Mouse (Mus musculus): ENCODE measurements at regions not wholly inside any gene's neighbourhood (a gene's known extent, or its start where the extent isn't known, plus 50 kb on each side); places are given as distances from the start of the nearest gene placed in this dataset.
"Not testable (repeated sequence)": the region's sequence is repeated elsewhere in the genome, so short reads cannot be mapped to it uniquely, and the experiment has no call there.

DNA sequence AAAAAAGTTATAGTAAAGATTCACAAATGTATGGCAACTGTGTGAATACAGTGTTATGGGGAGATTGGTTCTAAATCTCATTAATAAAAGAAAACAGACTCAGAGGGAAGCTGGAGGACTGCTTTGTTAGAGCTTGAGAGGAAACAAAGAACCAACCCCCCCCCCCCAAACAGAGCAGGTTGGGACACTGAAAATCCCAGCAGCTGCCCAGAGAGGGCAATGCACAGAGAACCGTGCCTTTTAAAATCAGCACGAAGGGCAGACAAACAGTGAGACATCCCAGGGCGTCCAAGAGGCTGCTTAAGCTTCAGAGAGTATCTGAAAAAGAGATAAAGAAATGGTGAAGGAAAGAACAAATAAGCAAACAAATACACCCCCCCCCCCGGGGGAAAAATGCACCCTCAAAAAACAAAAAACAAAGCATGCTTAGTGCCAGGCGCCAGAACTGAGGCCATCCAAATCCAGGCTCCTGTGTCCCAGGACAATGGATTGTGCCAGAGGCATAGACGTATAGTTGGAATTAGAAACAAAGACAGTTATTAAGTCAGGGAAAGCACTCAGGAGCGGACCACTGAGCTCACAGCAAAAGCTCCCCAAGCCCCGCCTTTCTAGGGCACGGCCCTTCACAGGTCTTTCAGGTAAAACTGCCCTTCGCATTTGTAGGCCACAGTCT is 215.7 kb downstream of the Dact1 start:
- Histone ChIP-seq H3K4me2 (ENCODE audit: low read depth, low read length) (no peak overlapping the region), H3K36me3 (ENCODE audit: control insufficient read depth, insufficient read depth, low read length) (no peaks in the 10 kb centered on the region), H3K4me1 (ENCODE audit: control insufficient read depth, insufficient read depth, low read length) (no peaks in the 10 kb centered on the region; the same call in 1 of the 2 replicates), H3K4me3 (replicated peaks; ENCODE audit: low read length) (no peak overlapping the region), H3K27ac (ENCODE audit: low read length) (no peak overlapping the region), H3K9ac (ENCODE audit: low read length) (no peak overlapping the region), H3K27me3 (ENCODE audit: control insufficient read depth, insufficient read depth, low read length) (no peaks in the 10 kb centered on the region), H3K9me3 (replicated peaks; ENCODE audit: control insufficient read depth, low read length) (no peaks in the 10 kb centered on the region)
- no peak for ATAC-seq (ENCODE audit: insufficient read depth, low FRiP score)
- 53% methylated on average over 10 of the region's 10 CpGs for WGBS

DNA sequence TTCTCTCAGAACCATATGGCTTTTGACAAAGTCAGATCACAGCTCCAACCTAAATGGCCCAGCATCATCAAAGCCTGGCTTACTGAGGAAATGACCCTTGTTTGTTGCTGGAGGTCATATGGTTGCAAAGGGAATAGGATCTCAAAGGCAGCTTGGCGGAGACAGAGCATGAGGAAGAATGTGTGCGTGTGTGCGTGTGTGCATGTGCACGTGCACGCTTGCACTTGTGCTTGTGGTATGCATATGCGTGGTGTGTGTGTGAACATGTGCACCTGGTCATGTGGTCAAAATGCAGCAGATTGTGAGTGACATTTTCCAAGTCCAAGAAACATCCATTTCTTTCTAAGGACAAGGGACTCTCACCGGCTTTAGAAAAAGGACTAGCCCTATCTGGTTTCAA is 216.9 kb downstream of the Dact1 start:
- no peaks in the 10 kb centered on the region; the same call in 1 of the 2 replicates for H3K4me1 ChIP-seq (ENCODE audit: control insufficient read depth, insufficient read depth, low read length)
- H3K9me3 ChIP-seq (replicated peaks; ENCODE audit: control insufficient read depth, low read length) = no peaks in the 10 kb centered on the region
- no peak overlapping the region for H3K9ac ChIP-seq (ENCODE audit: low read length)
- no peak overlapping the region for H3K27ac ChIP-seq (ENCODE audit: low read length)
- H3K4me2 ChIP-seq (ENCODE audit: low read depth, low read length) = no peak overlapping the region
- ATAC-seq (ENCODE audit: insufficient read depth, low FRiP score) = no peak
- H3K4me3 ChIP-seq (replicated peaks; ENCODE audit: low read length) = no peak overlapping the region
- no peaks in the 10 kb centered on the region for H3K36me3 ChIP-seq (ENCODE audit: control insufficient read depth, insufficient read depth, low read length)
- WGBS = 89% methylated on average over 7 of the region's 7 CpGs
- H3K27me3 ChIP-seq (ENCODE audit: control insufficient read depth, insufficient read depth, low read length) = no peaks in the 10 kb centered on the region

DNA sequence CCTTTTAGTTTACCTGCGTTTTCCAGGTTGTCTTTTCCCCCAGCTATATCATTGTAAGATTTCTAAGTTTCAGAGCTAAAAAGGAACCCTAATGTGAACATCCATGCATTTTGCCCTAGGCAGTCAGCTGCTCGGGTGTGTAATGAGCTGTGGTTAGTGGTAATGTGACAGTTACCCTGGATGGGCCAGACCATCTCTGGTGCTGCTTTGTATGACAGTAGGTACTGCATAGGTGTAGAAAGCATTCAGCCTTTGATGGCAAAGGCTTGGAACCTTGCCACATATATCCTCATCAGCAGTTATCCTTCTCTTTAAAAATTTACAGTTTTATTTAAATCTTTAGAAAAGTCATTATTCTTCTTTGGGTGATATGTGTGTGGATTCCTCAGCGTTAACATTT is 222.5 kb downstream of the Dact1 start:
- WGBS = 72% methylated on average over 3 of the region's 3 CpGs
- Histone ChIP-seq H3K9me3 (replicated peaks; ENCODE audit: control insufficient read depth, low read length) (no peaks in the 10 kb centered on the region), H3K36me3 (ENCODE audit: control insufficient read depth, insufficient read depth, low read length) (no peaks in the 10 kb centered on the region), H3K9ac (ENCODE audit: low read length) (no peak overlapping the region), H3K27ac (ENCODE audit: low read length) (no peak overlapping the region), H3K4me2 (ENCODE audit: low read depth, low read length) (no peak overlapping the region), H3K27me3 (ENCODE audit: control insufficient read depth, insufficient read depth, low read length) (no peaks in the 10 kb centered on the region), H3K4me1 (ENCODE audit: control insufficient read depth, insufficient read depth, low read length) (no peaks in the 10 kb centered on the region), H3K4me3 (replicated peaks; ENCODE audit: low read length) (no peak overlapping the region)
- no peak for ATAC-seq (ENCODE audit: insufficient read depth, low FRiP score)

GRCm38 (mm10) chr12:71532708-71533450 is 223.2 kb downstream of the Dact1 start:
- no peak for ATAC-seq (ENCODE audit: insufficient read depth, low FRiP score)
- Histone ChIP-seq H3K4me3 (replicated peaks; ENCODE audit: low read length) (no peak overlapping the region), H3K4me1 (ENCODE audit: control insufficient read depth, insufficient read depth, low read length) (no peaks in the 10 kb centered on the region), H3K9ac (ENCODE audit: low read length) (no peak overlapping the region), H3K36me3 (ENCODE audit: control insufficient read depth, insufficient read depth, low read length) (no peaks in the 10 kb centered on the region), H3K27me3 (ENCODE audit: control insufficient read depth, insufficient read depth, low read length) (no peaks in the 10 kb centered on the region), H3K4me2 (ENCODE audit: low read depth, low read length) (no peak overlapping the region), H3K27ac (ENCODE audit: low read length) (no peak overlapping the region), H3K9me3 (replicated peaks; ENCODE audit: control insufficient read depth, low read length) (no peaks in the 10 kb centered on the region)
- WGBS = 76% methylated on average over 22 of the region's 22 CpGs

GRCm38 (mm10) chr12:71533701-71534100 is 224.0 kb downstream of the Dact1 start:
- no peaks in the 10 kb centered on the region for H3K36me3 ChIP-seq (ENCODE audit: control insufficient read depth, insufficient read depth, low read length)
- no peak overlapping the region for H3K4me2 ChIP-seq (ENCODE audit: low read depth, low read length)
- H3K9me3 ChIP-seq (replicated peaks; ENCODE audit: control insufficient read depth, low read length) = no peaks in the 10 kb centered on the region
- H3K27me3 ChIP-seq (ENCODE audit: control insufficient read depth, insufficient read depth, low read length) = no peaks in the 10 kb centered on the region
- 90% methylated on average over 9 of the region's 9 CpGs for WGBS
- H3K27ac ChIP-seq (ENCODE audit: low read length) = no peak overlapping the region
- ATAC-seq (ENCODE audit: insufficient read depth, low FRiP score) = no peak
- no peak overlapping the region for H3K9ac ChIP-seq (ENCODE audit: low read length)
- H3K4me3 ChIP-seq (replicated peaks; ENCODE audit: low read length) = no peak overlapping the region
- H3K4me1 ChIP-seq (ENCODE audit: control insufficient read depth, insufficient read depth, low read length) = no peaks in the 10 kb centered on the region

- Histone ChIP-seq H3K27me3 (ENCODE audit: control insufficient read depth, insufficient read depth, low read length) (no peaks in the 10 kb centered on the region), H3K4me2 (ENCODE audit: low read depth, low read length) (no peak overlapping the region), H3K9me3 (replicated peaks; ENCODE audit: control insufficient read depth, low read length) (no peaks in the 10 kb centered on the region), H3K4me1 (ENCODE audit: control insufficient read depth, insufficient read depth, low read length) (no peaks in the 10 kb centered on the region), H3K36me3 (ENCODE audit: control insufficient read depth, insufficient read depth, low read length) (no peaks in the 10 kb centered on the region), H3K9ac (ENCODE audit: low read length) (no peak overlapping the region), H3K4me3 (replicated peaks; ENCODE audit: low read length) (no peak overlapping the region), H3K27ac (ENCODE audit: low read length) (no peak overlapping the region)
- no peak for ATAC-seq (ENCODE audit: insufficient read depth, low FRiP score)
- 77% methylated on average over 4 of the region's 4 CpGs for WGBS
Observed at GRCm38 (mm10) chr12:71534199-71534598, 224.5 kb downstream of the Dact1 start.

DNA sequence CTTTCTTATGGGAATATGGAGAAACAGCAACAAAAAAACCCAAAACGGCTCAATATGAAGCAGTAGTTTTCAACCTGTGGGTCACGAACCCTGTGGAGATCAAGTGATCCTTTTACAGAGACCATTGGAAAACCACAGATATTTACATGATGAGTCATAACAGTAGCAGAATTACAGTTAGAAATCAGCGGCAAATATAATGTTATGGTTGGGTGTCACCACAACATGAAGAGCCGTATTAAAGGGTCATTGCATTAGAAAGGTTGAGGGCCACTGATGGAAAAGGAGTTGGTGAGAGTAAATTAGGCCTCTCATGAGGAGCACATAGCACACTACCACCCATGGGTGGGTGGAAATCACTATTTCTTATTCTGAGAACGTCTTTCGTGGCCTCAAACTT is 225.6 kb downstream of the Dact1 start:
- no peak overlapping the region for H3K4me2 ChIP-seq (ENCODE audit: low read depth, low read length)
- ATAC-seq (ENCODE audit: insufficient read depth, low FRiP score) = no peak
- H3K36me3 ChIP-seq (ENCODE audit: control insufficient read depth, insufficient read depth, low read length) = no peaks in the 10 kb centered on the region
- no peak overlapping the region for H3K4me3 ChIP-seq (replicated peaks; ENCODE audit: low read length)
- H3K27me3 ChIP-seq (ENCODE audit: control insufficient read depth, insufficient read depth, low read length) = no peaks in the 10 kb centered on the region
- H3K9ac ChIP-seq (ENCODE audit: low read length) = no peak overlapping the region
- 93% methylated on average over 6 of the region's 6 CpGs for WGBS
- H3K27ac ChIP-seq (ENCODE audit: low read length) = no peak overlapping the region
- H3K4me1 ChIP-seq (ENCODE audit: control insufficient read depth, insufficient read depth, low read length) = no peaks in the 10 kb centered on the region
- no peaks in the 10 kb centered on the region for H3K9me3 ChIP-seq (replicated peaks; ENCODE audit: control insufficient read depth, low read length)

DNA sequence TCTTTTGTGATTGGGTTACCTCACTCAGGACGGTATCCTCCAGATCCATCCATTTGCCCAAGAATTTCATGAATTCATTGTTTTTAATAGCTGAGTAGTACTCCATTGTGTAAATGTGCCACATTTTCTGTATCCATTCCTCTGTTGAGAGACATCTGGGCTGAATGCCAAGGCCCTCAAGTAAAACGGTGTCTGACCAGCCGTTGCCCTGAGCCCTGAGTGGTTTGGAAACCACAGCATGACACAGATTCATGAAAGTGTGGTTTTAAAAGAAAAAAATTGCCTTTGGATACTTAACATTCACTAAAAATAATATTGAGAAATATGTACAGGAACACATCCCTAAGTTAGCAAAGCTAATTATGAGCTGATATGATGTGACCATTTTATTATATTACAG is 226.1 kb downstream of the Dact1 start:
- not testable (repeated sequence) for H3K4me3 ChIP-seq (replicated peaks; ENCODE audit: low read length); H3K27ac ChIP-seq (ENCODE audit: low read length); H3K36me3 ChIP-seq (ENCODE audit: control insufficient read depth, insufficient read depth, low read length); ATAC-seq (ENCODE audit: insufficient read depth, low FRiP score); H3K9ac ChIP-seq (ENCODE audit: low read length); H3K9me3 ChIP-seq (replicated peaks; ENCODE audit: control insufficient read depth, low read length); H3K27me3 ChIP-seq (ENCODE audit: control insufficient read depth, insufficient read depth, low read length); H3K4me2 ChIP-seq (ENCODE audit: low read depth, low read length); H3K4me1 ChIP-seq (ENCODE audit: control insufficient read depth, insufficient read depth, low read length)
- WGBS = 65% methylated on average over 3 of the region's 3 CpGs

DNA sequence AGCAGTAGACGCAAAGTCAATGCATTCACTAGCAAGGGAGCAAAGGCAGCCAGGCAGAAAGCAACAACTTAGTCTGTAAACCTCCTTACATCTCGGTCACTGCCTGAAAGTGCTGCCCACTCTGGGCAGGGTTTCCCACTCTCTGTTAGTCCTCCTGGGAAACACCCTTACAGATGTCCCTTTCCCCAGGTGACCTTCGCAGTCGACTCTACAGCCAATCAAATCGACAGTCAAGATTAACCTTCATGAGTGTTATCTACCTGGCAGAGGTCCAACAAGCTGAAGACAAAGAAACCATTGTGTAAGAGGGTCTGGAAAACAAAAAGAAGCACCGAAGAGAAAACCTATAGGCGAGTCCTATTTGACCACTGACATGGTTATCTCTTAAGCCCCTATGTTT is 229.0 kb downstream of the Dact1 start:
- ATAC-seq (ENCODE audit: insufficient read depth, low FRiP score) = peak; percentile 60; the same call in 1 of the 2 replicates
- Histone ChIP-seq H3K9me3 (replicated peaks; ENCODE audit: control insufficient read depth, low read length) (no peaks in the 10 kb centered on the region), H3K9ac (ENCODE audit: low read length) (no peak overlapping the region), H3K27me3 (ENCODE audit: control insufficient read depth, insufficient read depth, low read length) (no peaks in the 10 kb centered on the region), H3K36me3 (ENCODE audit: control insufficient read depth, insufficient read depth, low read length) (no peaks in the 10 kb centered on the region), H3K4me2 (ENCODE audit: low read depth, low read length) (no peak overlapping the region), H3K4me3 (replicated peaks; ENCODE audit: low read length) (no peak overlapping the region), H3K4me1 (ENCODE audit: control insufficient read depth, insufficient read depth, low read length) (no peaks in the 10 kb centered on the region; the same call in 1 of the 2 replicates), H3K27ac (ENCODE audit: low read length) (no peak overlapping the region)
- WGBS = 60% methylated on average over 7 of the region's 7 CpGs
